Mouse (Mus musculus) liver, postnatal 0 days (tissue): ENCODE data around the gene Nt5e.

Source experiments
- CTCF ChIP-seq: sonication (generic); IDR thresholded peaks from 2 replicates; pipeline ENCODE4 v1.5.1; 2016; ENCODE audit warnings: antibody characterized with exemption, low read depth
- EP300 ChIP-seq: IDR thresholded peaks from 2 replicates; pipeline ENCODE4 v1.6.1; 2016; ENCODE audit warnings: antibody characterized with exemption, low read depth, mild to moderate bottlenecking

- TF ChIP-seq CTCF: no peak
- TF ChIP-seq EP300: no peak
These were observed 3.3 kb downstream of the Nt5e start for GRCm38 (mm10) chr9:88330316-88330715.
